Mouse (Mus musculus) CH12.LX (cell line): ENCODE measurements around the gene Grk5. TPM values are rescaled to one million over a fixed set of nuclear protein-coding genes. Genes with fewer than 3 reads are reported as not detected.

ENCODE experiments used
- DNase-seq: peaks from one replicate; pipeline ENCODE4 v3.0.0-alpha.2; 2013; ENCODE audit errors: extremely low read depth
- H3K27ac ChIP-seq: 2 replicates; pipeline ENCODE4 v1.5.1; 2012; ENCODE audit warnings: low read depth, mild to moderate bottlenecking, control low read depth, moderate library complexity; ENCODE audit not compliant: insufficient read depth
- H3K27me3 ChIP-seq: replicated peaks from 2 replicates; pipeline ENCODE3; 2012; ENCODE audit warnings: inconsistent platforms
- H3K36me3 ChIP-seq, 2 experiments: replicated peaks in 1 of 2; 2 replicates each; pipeline versions ENCODE3 to v1.6.1; 2012; ENCODE audit warnings: inconsistent platforms in 1 of 2, low read length in 1 of 2, mild to moderate bottlenecking in 1 of 2, mixed read lengths in 1 of 2, moderate library complexity in 1 of 2; ENCODE audit not compliant: control insufficient read depth in 1 of 2, insufficient read depth in 1 of 2
- H3K4me1 ChIP-seq, 2 experiments: 2 replicates each; pipeline ENCODE4 v1.6.1; 2012; ENCODE audit warnings: inconsistent platforms in 1 of 2, moderate library complexity in 1 of 2; ENCODE audit not compliant: insufficient read depth in 2 of 2, control insufficient read depth in 1 of 2
- H3K4me2 ChIP-seq: 2 replicates; pipeline ENCODE4 v1.6.1; 2012; ENCODE audit warnings: low read depth, mild to moderate bottlenecking, control low read depth; ENCODE audit not compliant: poor library complexity, insufficient read depth, severe bottlenecking
- H3K4me3 ChIP-seq, 3 experiments: fragments of 150-350 bp in 1 of 3; sonication (generic) in 1 of 3; replicated peaks in 1 of 3; 2 replicates each; pipeline versions ENCODE3 to v1.5.1; 2011 to 2012; ENCODE audit warnings: low read depth in 2 of 3, low read length in 2 of 3, mild to moderate bottlenecking in 2 of 3, moderate library complexity in 2 of 3, control low read depth in 1 of 3, improper control_type of control experiment in 1 of 3, inconsistent platforms in 1 of 3, mixed read lengths in 1 of 3; ENCODE audit not compliant: poor library complexity in 1 of 3
- H3K79me2 ChIP-seq: replicated peaks from 2 replicates; pipeline ENCODE4 v1.6.1; 2012; ENCODE audit warnings: mild to moderate bottlenecking, moderate library complexity; ENCODE audit not compliant: control insufficient read depth, poor library complexity, insufficient read depth, severe bottlenecking; ENCODE audit errors: extremely low read depth
- H3K9ac ChIP-seq: 2 replicates; pipeline ENCODE4 v1.6.1; 2012; ENCODE audit warnings: low read depth, mild to moderate bottlenecking, control low read depth, moderate library complexity; ENCODE audit not compliant: insufficient read depth
- H3K9me3 ChIP-seq: replicated peaks from 2 replicates; pipeline ENCODE3; 2012; ENCODE audit warnings: low read length, inconsistent platforms, mixed read lengths
- CHD1 ChIP-seq: IDR thresholded peaks from 2 replicates; pipeline ENCODE4 v1.6.1; 2012; ENCODE audit warnings: low read depth, low read length, improper control_type of control experiment, inconsistent platforms
- CHD2 ChIP-seq: IDR thresholded peaks from 2 replicates; pipeline ENCODE4 v1.6.1; 2011; ENCODE audit warnings: low read length, improper control_type of control experiment
- CTCF ChIP-seq, 2 experiments: IDR thresholded peaks in 1 of 2; conservative IDR thresholded peaks in 1 of 2; 2 replicates each; pipeline ENCODE4 v1.5.1; 2011 to 2012; ENCODE audit warnings: low read depth in 2 of 2, low read length in 2 of 2, improper control_type of control experiment in 1 of 2, inconsistent platforms in 1 of 2, mild to moderate bottlenecking in 1 of 2, moderate library complexity in 1 of 2
- E2F4 ChIP-seq: IDR thresholded peaks from 2 replicates; pipeline ENCODE4 v1.6.1; 2011; ENCODE audit warnings: low read depth, low read length, improper control_type of control experiment; ENCODE audit not compliant: insufficient replicate concordance
- ELF1 ChIP-seq: IDR thresholded peaks from 2 replicates; pipeline ENCODE4 v1.6.1; 2014; ENCODE audit warnings: low read depth, mild to moderate bottlenecking, inconsistent platforms, low read length, improper control_type of control experiment
- ETS1 ChIP-seq: conservative IDR thresholded peaks from 2 replicates; pipeline ENCODE4 v1.6.1; 2012; ENCODE audit warnings: low read depth, mild to moderate bottlenecking, inconsistent platforms, low read length, improper control_type of control experiment, moderate library complexity
- HCFC1 ChIP-seq: IDR thresholded peaks from 2 replicates; pipeline ENCODE4 v1.6.1; 2012; ENCODE audit warnings: low read depth, mild to moderate bottlenecking, inconsistent platforms, low read length, improper control_type of control experiment
- IRF4 ChIP-seq: IDR thresholded peaks from 2 replicates; pipeline ENCODE4 v1.6.1; 2014; ENCODE audit warnings: low read depth, mild to moderate bottlenecking, inconsistent platforms, low read length, improper control_type of control experiment
- JUN ChIP-seq: IDR thresholded peaks from 2 replicates; pipeline ENCODE4 v1.6.1; 2011; ENCODE audit warnings: low read depth, mild to moderate bottlenecking, low read length, improper control_type of control experiment, moderate library complexity; ENCODE audit not compliant: insufficient read depth
- KAT2A ChIP-seq: IDR thresholded peaks from 2 replicates; pipeline ENCODE4 v1.6.1; 2012; ENCODE audit warnings: low read length, improper control_type of control experiment, inconsistent platforms; ENCODE audit not compliant: insufficient replicate concordance
- MAFK ChIP-seq: IDR thresholded peaks from 2 replicates; pipeline ENCODE4 v1.6.1; 2011; ENCODE audit warnings: low read length, improper control_type of control experiment; ENCODE audit not compliant: insufficient replicate concordance
- MAX ChIP-seq: IDR thresholded peaks from 2 replicates; pipeline ENCODE4 v1.6.1; 2011; ENCODE audit warnings: low read length, improper control_type of control experiment
- MAZ ChIP-seq: IDR thresholded peaks from 2 replicates; pipeline ENCODE4 v1.6.1; 2012; ENCODE audit warnings: low read depth, mild to moderate bottlenecking, inconsistent platforms, low read length, improper control_type of control experiment, moderate library complexity
- MYC ChIP-seq: IDR thresholded peaks from 2 replicates; pipeline ENCODE4 v1.6.1; 2011; ENCODE audit warnings: low read depth, mild to moderate bottlenecking, improper control_type of control experiment, low read length
- NELFE ChIP-seq: IDR thresholded peaks from 2 replicates; pipeline ENCODE4 v1.6.1; 2011; ENCODE audit warnings: low read depth, low read length, improper control_type of control experiment
- NRF1 ChIP-seq: IDR thresholded peaks from 2 replicates; pipeline ENCODE4 v1.6.1; 2014; ENCODE audit warnings: low read depth, mild to moderate bottlenecking, inconsistent platforms, low read length, improper control_type of control experiment, moderate library complexity
- POLR2A ChIP-seq: IDR thresholded peaks from 2 replicates; pipeline ENCODE4 v1.6.1; 2011; ENCODE audit warnings: low read depth, mild to moderate bottlenecking, improper control_type of control experiment, low read length
- POLR2AphosphoS2 ChIP-seq: IDR thresholded peaks from 2 replicates; pipeline ENCODE4 v1.6.1; 2011; ENCODE audit warnings: low read depth, low read length, improper control_type of control experiment
- RAD21 ChIP-seq: IDR thresholded peaks from 2 replicates; pipeline ENCODE4 v1.6.1; 2011; ENCODE audit warnings: low read depth, mild to moderate bottlenecking, low read length, improper control_type of control experiment, moderate library complexity
- SIN3A ChIP-seq: IDR thresholded peaks from 2 replicates; pipeline ENCODE4 v1.6.1; 2012; ENCODE audit warnings: low read length, improper control_type of control experiment, inconsistent platforms
- TBP ChIP-seq: conservative IDR thresholded peaks from 2 replicates; pipeline ENCODE4 v1.6.1; 2011; ENCODE audit warnings: low read depth, low read length, improper control_type of control experiment
- UBTF ChIP-seq: IDR thresholded peaks from 2 replicates; pipeline ENCODE4 v1.6.1; 2012; ENCODE audit warnings: low read depth, mild to moderate bottlenecking, inconsistent platforms, low read length, improper control_type of control experiment, moderate library complexity
- ZC3H11A ChIP-seq: IDR thresholded peaks from 2 replicates; pipeline ENCODE4 v1.6.1; 2012; ENCODE audit warnings: low read depth, mild to moderate bottlenecking, inconsistent platforms, low read length, improper control_type of control experiment
- ZKSCAN1 ChIP-seq: IDR thresholded peaks from 2 replicates; pipeline ENCODE4 v1.6.1; 2012; ENCODE audit warnings: low read depth, inconsistent platforms, low read length, improper control_type of control experiment, borderline replicate concordance
- ZMIZ1 ChIP-seq: IDR thresholded peaks from 2 replicates; pipeline ENCODE4 v1.6.1; 2012; ENCODE audit warnings: low read depth, mild to moderate bottlenecking, inconsistent platforms, low read length, improper control_type of control experiment
- dilution Hi-C: fragments of 300-500 bp; cut with MboI; formaldehyde crosslinking; loops from 2 replicates; pipeline ENCODE4 v1.14.3; 2020; ENCODE audit warnings: low sequenced_read_pairs; ENCODE audit not compliant: extremely low pct_unique_long_range_greater_than_20kb, extremely low pct_ligation_motif_present
- in situ Hi-C: fragments of 300-500 bp; cut with MboI; formaldehyde crosslinking; loops from 3 replicates; pipeline ENCODE4 v1.14.3; 2019; ENCODE audit warnings: low sequenced_read_pairs, low pct_ligation_motif_present, low pct_unique_long_range_greater_than_20kb, mixed read lengths
- polyA plus RNA-seq: library from polyadenylated mRNA; unstranded; fragments of >175 nt; gene quantifications from 2 replicates; pipeline ENCODE4 v1.2.1, GENCODE M21; 2012; ENCODE audit warnings: low read depth; ENCODE audit not compliant: insufficient read length
- total RNA-seq, 2 experiments: library from RNA; depleted of rRNA; stranded (reverse); fragments of 300-350 nt in 1 of 2; fragments of >200 nt in 1 of 2; gene quantifications; 2 replicates each; pipeline ENCODE4 v1.2.3; 2012 to 2014

Grk5 gene
- total and polyA plus RNA-seq, 3 experiments: 5.7 to 11.5 (median 7.6) TPM

- peak overlapping the region; percentile 88 for H3K4me2 ChIP-seq
- H3K4me3 ChIP-seq: peak overlapping the region in 2 of 3 experiments; percentile 7 to 90
- peak overlapping the region; percentile 65 for H3K9ac ChIP-seq
- peak; percentile 60 for DNase-seq
- dilution Hi-C loops (no loop called here), in situ Hi-C loops (loop anchor here (5.0 kb wide), 1 partner anchor 193 kb away; no protein-coding TSS in a partner anchor)
- peaks cover 8% of the 10 kb centered on the region for H3K79me2 ChIP-seq
- H3K36me3 ChIP-seq: no peaks in the 10 kb centered on the region
- no peaks in the 10 kb centered on the region for H3K27me3 ChIP-seq
- peak overlapping the region; percentile 90; the same call in 1 of the 2 replicates for H3K27ac ChIP-seq
- no peaks in the 10 kb centered on the region for H3K9me3 ChIP-seq
- peaks cover 3 to 35% of the 10 kb centered on the region in 2 experiments; a peak in 3 of 4 replicates for H3K4me1 ChIP-seq
- peak; percentile 94; the same call in 1 of the 2 replicates for TF ChIP-seq CHD1
- peak; percentile 84 for TF ChIP-seq IRF4
- TF ChIP-seq KAT2A: 0 out of 2 replicates have a peak, but pooled peaks have one; percentile 32
- TF ChIP-seq UBTF: no peak
- TF ChIP-seq ZC3H11A: no peak
- TF ChIP-seq HCFC1: no peak
- TF ChIP-seq MAZ: peak; percentile 57
- TF ChIP-seq CHD2: peak; percentile 72; the same call in 1 of the 2 replicates
- TF ChIP-seq NRF1: no peak
- TF ChIP-seq ZKSCAN1: no peak
- no peak for TF ChIP-seq POLR2AphosphoS2
- no peak for TF ChIP-seq E2F4
- no peak for TF ChIP-seq MAX
- no peak for TF ChIP-seq JUN
- TF ChIP-seq TBP: no peak
- TF ChIP-seq ETS1: peak; percentile 21; the same call in 1 of the 2 replicates
- peak; percentile 38 for TF ChIP-seq SIN3A
- no peak for TF ChIP-seq MAFK
- 0 out of 2 replicates have a peak, but pooled peaks have one; percentile 1 for TF ChIP-seq ZMIZ1
- no peak for TF ChIP-seq RAD21
- no peak; the same call in 1 of the 2 replicates for TF ChIP-seq MYC
- 0 out of 2 replicates have a peak, but pooled peaks have one; percentile 31 for TF ChIP-seq ELF1
- TF ChIP-seq CTCF (conservative IDR thresholded peaks at IDR 0.05 in 1 of 2, IDR thresholded peaks at IDR 0.05 in 1 of 2; ENCODE audit: low read depth in 2 of 2, low read length in 2 of 2): peak in 1 of 2 experiments; percentile 95; a peak in 2 of 4 replicates
- no peak; the same call in 1 of the 2 replicates for TF ChIP-seq NELFE
- no peak for TF ChIP-seq POLR2A
Measured at GRCm38 (mm10) chr19:60889101-60889713, 342 bp upstream of the Grk5 start.
